8 mouse cellular contexts compared by ENCODE assay signal in the genomic region with DNA sequence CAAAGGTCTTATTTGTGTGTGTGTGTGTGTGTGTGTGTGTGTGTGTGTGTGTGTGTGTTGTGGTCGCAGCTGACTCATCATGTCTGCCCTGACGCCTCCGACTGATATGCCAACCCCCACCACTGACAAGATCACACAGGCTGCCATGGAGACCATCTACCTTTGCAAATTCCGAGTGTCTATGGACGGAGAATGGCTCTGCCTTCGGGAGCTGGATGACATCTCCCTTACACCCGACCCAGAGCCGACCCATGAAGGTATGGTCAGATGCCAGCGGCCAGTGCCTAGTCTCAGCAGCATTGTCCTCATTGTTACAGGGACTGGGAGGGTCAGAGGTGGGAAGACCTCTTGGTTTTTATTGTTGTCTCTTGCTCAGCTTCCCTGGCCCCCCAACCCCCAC. TPM values are rescaled to one million over a fixed set of nuclear protein-coding genes. Genes with fewer than 3 reads are reported as not detected.
DNase-seq lines count a peak whose midpoint lies in the region; ATAC-seq and TF ChIP-seq lines count a peak whose summit lies in the region.

No protein-coding gene starts in this region.

- intact Hi-C loops in left cerebral cortex, postnatal 25 days (cut with DNase I) = no loop called here

- TF ChIP-seq POLR2A in brain, embryonic 14.5 days (IDR thresholded peaks at IDR 0.05; ENCODE audit: borderline replicate concordance, extremely low read depth, insufficient read depth, insufficient read length, poor library complexity, severe bottlenecking) = no peak

- no peak for TF ChIP-seq CTCF in brain, embryonic 14.5 days (IDR thresholded peaks at IDR 0.05; ENCODE audit: borderline replicate concordance, extremely low read depth, insufficient read depth, insufficient read length)

- DNase-seq in heart, postnatal 4 days = no peak
- peak; percentile 79 for DNase-seq in brain, embryonic 14.5 days (ENCODE audit: low read depth)
- peak; percentile 56 for DNase-seq in forebrain, embryonic 11.5 days (ENCODE audit: low spot score)
- peak; percentile 38 to 62 for DNase-seq in left cerebral cortex, postnatal 25 days (ENCODE audit: low spot score in 2 of 2)
- DNase-seq in right cerebral cortex, postnatal 4 days = peak; percentile 20
- no peak for DNase-seq in lung, postnatal 36 days

- no peaks in the 10 kb centered on the region for H3K9me3 ChIP-seq in heart, embryonic 12.5 days (replicated peaks)
- no peaks in the 10 kb centered on the region for H3K9me3 ChIP-seq in forebrain, embryonic 11.5 days (ENCODE audit: control insufficient read depth, low read length)

- H3K4me3 ChIP-seq in heart, embryonic 12.5 days = no peak overlapping the region
- peak overlapping the region; percentile 34 for H3K4me3 ChIP-seq in forebrain, embryonic 11.5 days (ENCODE audit: low read depth, low read length)

- H3K27ac ChIP-seq in heart, embryonic 12.5 days (ENCODE audit: poor library complexity, severe bottlenecking) = no peak overlapping the region
- H3K27ac ChIP-seq in forebrain, embryonic 11.5 days (ENCODE audit: low read depth, low read length) = no peak overlapping the region; the same call in 1 of the 2 replicates

- no peaks in the 10 kb centered on the region for H3K36me3 ChIP-seq in heart, embryonic 12.5 days
- H3K36me3 ChIP-seq in forebrain, embryonic 11.5 days (ENCODE audit: control insufficient read depth, insufficient read depth, low read length) = no peaks in the 10 kb centered on the region

- ATAC-seq in heart, embryonic 12.5 days (ENCODE audit: insufficient number of reproducible peaks, low FRiP score) = 0 out of 2 replicates have a peak, but pooled peaks have one; percentile 37
- ATAC-seq in forebrain, embryonic 11.5 days (replicated peaks; ENCODE audit: low FRiP score) = peak; percentile 55
- ATAC-seq in megakaryocyte-erythroid progenitor cell, adult 5-6 weeks (replicated peaks; ENCODE audit: low FRiP score, low TSS enrichment, poor library complexity, severe bottlenecking) = no peak

- 37% methylated on average over 9 of the region's 9 CpGs for WGBS in heart, embryonic 12.5 days
- WGBS in forebrain, embryonic 11.5 days = 33% methylated on average over 9 of the region's 9 CpGs

- no peak overlapping the region for H3K9ac ChIP-seq in heart, embryonic 12.5 days
- peak overlapping the region; percentile 46 for H3K9ac ChIP-seq in forebrain, embryonic 11.5 days (ENCODE audit: low read length)

- H3K4me2 ChIP-seq in heart, embryonic 12.5 days = no peak overlapping the region
- peak overlapping the region; percentile 52 for H3K4me2 ChIP-seq in forebrain, embryonic 11.5 days (ENCODE audit: low read depth, low read length, severe bottlenecking)

- H3K27me3 ChIP-seq in heart, embryonic 12.5 days (replicated peaks) = no peaks in the 10 kb centered on the region
- H3K27me3 ChIP-seq in forebrain, embryonic 11.5 days (ENCODE audit: control insufficient read depth, insufficient read depth, low read length) = no peaks in the 10 kb centered on the region

- H3K4me1 ChIP-seq in heart, embryonic 12.5 days (replicated peaks) = peaks cover 32% of the 10 kb centered on the region
- H3K4me1 ChIP-seq in forebrain, embryonic 11.5 days (replicated peaks; ENCODE audit: control insufficient read depth, insufficient read depth, low read length) = peaks cover 19% of the 10 kb centered on the region

RNA-seq across cellular contexts. Expression of a gene that starts 19.2 kb away (rescaled TPM):
- polyA plus RNA-seq in heart, embryonic 12.5 days (2016; fragmentation: Nextera tagmentation; extraction: Ambion mirVana) = 15.2 and 15.9 TPM in 2 replicates
- total RNA-seq in heart, postnatal 4 days (2021) = 10 to 100 TPM; 15.8 to 16.1 TPM
- 121 and 180 TPM in 2 replicates for polyA plus RNA-seq in brain, embryonic 14.5 days (2012; rRNA removed)
- polyA plus RNA-seq in forebrain, embryonic 11.5 days (2014; fragmentation: Nextera tagmentation; extraction: Ambion mirVana) = 96.8 and 96.9 TPM in 2 replicates
- total RNA-seq in left cerebral cortex, postnatal 25 days (2021) = 100 to 1,000 TPM; 176 to 178 TPM
- total RNA-seq in megakaryocyte-erythroid progenitor cell, adult 5-6 weeks (2014; fragmentation: Nextera tagmentation) = 3.8 and 11.4 TPM in 2 replicates
- 6.2 and 12.3 TPM in 2 replicates for total RNA-seq in megakaryocyte-erythroid progenitor cell, adult 5-6 weeks (2017)

RNA-seq across cellular contexts. Expression of a gene that starts 29.8 kb away (rescaled TPM):
- 47.4 and 49.1 TPM in 2 replicates for polyA plus RNA-seq in heart, embryonic 12.5 days (2016; fragmentation: Nextera tagmentation; extraction: Ambion mirVana)
- 10 to 100 TPM; 24.5 to 25.6 TPM for total RNA-seq in heart, postnatal 4 days (2021)
- 24.4 and 31.7 TPM in 2 replicates for polyA plus RNA-seq in brain, embryonic 14.5 days (2012; rRNA removed)
- polyA plus RNA-seq in forebrain, embryonic 11.5 days (2014; fragmentation: Nextera tagmentation; extraction: Ambion mirVana) = 74.4 and 77.6 TPM in 2 replicates
- 10 to 100 TPM; 23.8 to 25.0 TPM for total RNA-seq in left cerebral cortex, postnatal 25 days (2021)
- 59.1 and 76.3 TPM in 2 replicates for total RNA-seq in megakaryocyte-erythroid progenitor cell, adult 5-6 weeks (2014; fragmentation: Nextera tagmentation)
- total RNA-seq in megakaryocyte-erythroid progenitor cell, adult 5-6 weeks (2017) = 70.4 and 72.5 TPM in 2 replicates

RNA-seq across cellular contexts. Expression of a gene that starts 56.4 kb away (rescaled TPM):
- polyA plus RNA-seq in heart, embryonic 12.5 days (2016; fragmentation: Nextera tagmentation; extraction: Ambion mirVana) = 0.24 TPM in 1 of 2 replicates, not detected in the other
- under 1 TPM; 0.19 to 0.43 TPM for total RNA-seq in heart, postnatal 4 days (2021)
- polyA plus RNA-seq in brain, embryonic 14.5 days (2012; rRNA removed) = 0.96 and 1.1 TPM in 2 replicates
- 0.48 TPM in 1 of 2 replicates, not detected in the other for polyA plus RNA-seq in forebrain, embryonic 11.5 days (2014; fragmentation: Nextera tagmentation; extraction: Ambion mirVana)
- under 1 TPM; 0.46 to 0.55 TPM for total RNA-seq in left cerebral cortex, postnatal 25 days (2021)
- total RNA-seq in megakaryocyte-erythroid progenitor cell, adult 5-6 weeks (2014; fragmentation: Nextera tagmentation) = not detected in 2 replicates
- total RNA-seq in megakaryocyte-erythroid progenitor cell, adult 5-6 weeks (2017) = 1.9 TPM in 1 of 2 replicates, not detected in the other

Comparison
In these comparisons a context has a peak if more than half of its experiments do, and no peak if none do; other contexts are left out.
1. DNase-seq: peak in brain, embryonic 14.5 days (single experiment), forebrain, embryonic 11.5 days (single experiment), left cerebral cortex, postnatal 25 days (2 of 2) and right cerebral cortex, postnatal 4 days (single experiment); none in heart, postnatal 4 days (single experiment) and lung, postnatal 36 days (single experiment).
2. RNA of a gene that starts 19.2 kb away (total RNA-seq): 176 to 178 TPM in left cerebral cortex, postnatal 25 days; 15.8 to 16.1 TPM in heart, postnatal 4 days and 3.8 to 12.3 TPM in megakaryocyte-erythroid progenitor cell, adult 5-6 weeks; every median in the first group is over 10 times any median in the second.